Mouse (Mus musculus) G1E (cell line): ENCODE measurements around the gene Itih1.

Experiments used
- CTCF ChIP-seq: IDR thresholded peaks from 2 replicates; pipeline ENCODE4 v1.5.1; 2012; ENCODE audit warnings: low read depth, low read length, inconsistent platforms, mixed read lengths
- GATA1 ChIP-seq: IDR thresholded peaks from 2 replicates; pipeline ENCODE4 v1.6.1; 2012; ENCODE audit warnings: borderline replicate concordance, low read length, inconsistent platforms, mixed read lengths
- POLR2AphosphoS5 ChIP-seq: IDR thresholded peaks from 2 replicates; pipeline ENCODE4 v1.6.1; 2012; ENCODE audit warnings: low read depth, low read length, inconsistent platforms; ENCODE audit not compliant: insufficient replicate concordance
- TAL1 ChIP-seq: conservative IDR thresholded peaks from 2 replicates; pipeline ENCODE4 v1.6.1; 2012; ENCODE audit warnings: low read depth, low read length, inconsistent platforms, mixed read lengths

GRCm38 (mm10) chr14:30885298-30885697 is 57.8 kb downstream of the Itih1 start:
- TF ChIP-seq GATA1, result no peak
- no peak for TF ChIP-seq CTCF
- no peak for TF ChIP-seq TAL1
- no peak for TF ChIP-seq POLR2AphosphoS5
